Mouse (Mus musculus) liver, embryonic 12.5 days (tissue): ENCODE results near the gene Ugt1a8. TPM values are rescaled to one million over a fixed set of nuclear protein-coding genes. Genes with fewer than 3 reads are reported as not detected.

Experiments
- ATAC-seq: fragments of 200-750 bp; cut with Nextera tagmentation; 2 replicates; pipeline ENCODE4 v1.8.0; 2017; ENCODE audit warnings: moderate number of reproducible peaks, mild to moderate bottlenecking, moderate library complexity
- H3K27ac ChIP-seq: fragments of 300-500 bp; sonication (generic); 2 replicates; pipeline ENCODE4 v1.5.1; 2016; ENCODE audit warnings: mild to moderate bottlenecking
- H3K27me3 ChIP-seq: fragments of 300-500 bp; sonication (generic); replicated peaks from 2 replicates; pipeline ENCODE4 v1.6.1; 2016; ENCODE audit warnings: mild to moderate bottlenecking, moderate library complexity
- H3K36me3 ChIP-seq: fragments of 300-500 bp; sonication (generic); 2 replicates; pipeline ENCODE4 v1.6.1; 2016; ENCODE audit warnings: mild to moderate bottlenecking, moderate library complexity
- H3K4me1 ChIP-seq: fragments of 300-500 bp; sonication (generic); 2 replicates; pipeline ENCODE4 v1.6.1; 2016
- H3K4me2 ChIP-seq: fragments of 300-500 bp; sonication (generic); 2 replicates; pipeline ENCODE4 v1.6.1; 2016; ENCODE audit warnings: mild to moderate bottlenecking, moderate library complexity
- H3K4me3 ChIP-seq: fragments of 300-500 bp; sonication (generic); 2 replicates; pipeline ENCODE4 v1.5.1; 2016; ENCODE audit warnings: mild to moderate bottlenecking, moderate library complexity
- H3K9ac ChIP-seq: fragments of 300-500 bp; sonication (generic); 2 replicates; pipeline ENCODE4 v1.6.1; 2016; ENCODE audit warnings: mild to moderate bottlenecking, moderate library complexity
- H3K9me3 ChIP-seq: fragments of 300-500 bp; sonication (generic); replicated peaks from 2 replicates; pipeline ENCODE4 v1.6.1; 2016; ENCODE audit warnings: mild to moderate bottlenecking, moderate library complexity
- WGBS: fragments of 180-500 bp; shearing (Covaris S2); methylation state at CpG from one replicate; pipeline ENCODE4 v1.1.7; 2016; ENCODE audit not compliant: insufficient replicate concordance; 5-methylcytosine and 5-hydroxymethylcytosine counted together
- polyA plus RNA-seq: library from polyadenylated mRNA; unstranded; fragments of >200 nt; fragmentation: Nextera tagmentation; extraction: Ambion mirVana; gene quantifications from 2 replicates; pipeline ENCODE4 v1.2.1, GENCODE M21; 2016

Gene Ugt1a8
- polyA plus RNA-seq, 1 experiment from 2014 or later = not detected

GRCm38 (mm10) chr1:88261706-88262105 is 174.1 kb downstream of the Ugt1a8 start:
- H3K9me3 ChIP-seq = no peaks in the 10 kb centered on the region; the same call in 1 of the 2 replicates
- H3K4me1 ChIP-seq = peaks cover 39% of the 10 kb centered on the region
- peaks cover 71% of the 10 kb centered on the region for H3K36me3 ChIP-seq
- H3K4me3 ChIP-seq = no peak overlapping the region
- 72% methylated on average over 7 of the region's 7 CpGs for WGBS
- no peak overlapping the region for H3K4me2 ChIP-seq
- no peaks in the 10 kb centered on the region for H3K27me3 ChIP-seq
- peak; percentile 1 for ATAC-seq
- H3K9ac ChIP-seq = no peak overlapping the region
- 0 out of 2 replicates have a peak overlapping the region, but pooled peaks have one; percentile 0 for H3K27ac ChIP-seq

- Histone ChIP-seq H3K4me2 (no peak overlapping the region), H3K4me3 (no peak overlapping the region), H3K27ac (no peak overlapping the region), H3K36me3 (peaks cover 76% of the 10 kb centered on the region), H3K27me3 (no peaks in the 10 kb centered on the region), H3K9me3 (no peaks in the 10 kb centered on the region), H3K4me1 (peaks cover 39% of the 10 kb centered on the region), H3K9ac (no peak overlapping the region)
- 83% methylated on average over 4 of the region's 4 CpGs for WGBS
- ATAC-seq = no peak
Observed at GRCm38 (mm10) chr1:88262255-88262654, 174.6 kb downstream of the Ugt1a8 start.

GRCm38 (mm10) chr1:88262961-88263360 is 175.3 kb downstream of the Ugt1a8 start:
- WGBS = 67% methylated on average over 6 of the region's 6 CpGs
- Histone ChIP-seq H3K4me2 (no peak overlapping the region), H3K36me3 (peaks cover 83% of the 10 kb centered on the region), H3K9me3 (no peaks in the 10 kb centered on the region), H3K4me1 (peaks cover 39% of the 10 kb centered on the region), H3K9ac (no peak overlapping the region), H3K4me3 (no peak overlapping the region), H3K27me3 (no peaks in the 10 kb centered on the region), H3K27ac (no peak overlapping the region)
- ATAC-seq = no peak

- Histone ChIP-seq H3K27me3 (no peaks in the 10 kb centered on the region), H3K4me2 (no peak overlapping the region), H3K9me3 (no peaks in the 10 kb centered on the region), H3K4me1 (peaks cover 39% of the 10 kb centered on the region), H3K27ac (no peak overlapping the region), H3K9ac (no peak overlapping the region), H3K36me3 (peaks cover 91% of the 10 kb centered on the region), H3K4me3 (no peak overlapping the region)
- WGBS = 84% methylated on average over 5 of the region's 5 CpGs
- ATAC-seq = no peak
Observed at GRCm38 (mm10) chr1:88263778-88264177, 176.2 kb downstream of the Ugt1a8 start.

- Histone ChIP-seq H3K4me2 (no peak overlapping the region), H3K4me3 (no peak overlapping the region), H3K4me1 (peaks cover 36% of the 10 kb centered on the region), H3K9ac (no peak overlapping the region), H3K27ac (no peak overlapping the region), H3K27me3 (no peaks in the 10 kb centered on the region), H3K9me3 (no peaks in the 10 kb centered on the region), H3K36me3 (peaks cover 97% of the 10 kb centered on the region)
- ATAC-seq = no peak
- 84% methylated on average over 7 of the region's 7 CpGs for WGBS
Observed at GRCm38 (mm10) chr1:88264237-88264868, 176.7 kb downstream of the Ugt1a8 start.

- Histone ChIP-seq H3K27me3 (no peaks in the 10 kb centered on the region), H3K27ac (no peak overlapping the region), H3K36me3 (peaks cover 100% of the 10 kb centered on the region), H3K4me2 (no peak overlapping the region), H3K4me3 (no peak overlapping the region), H3K4me1 (peaks cover 31% of the 10 kb centered on the region), H3K9ac (no peak overlapping the region), H3K9me3 (no peaks in the 10 kb centered on the region)
- WGBS = 74% methylated on average over 4 of the region's 4 CpGs
- no peak for ATAC-seq
Observed at GRCm38 (mm10) chr1:88264869-88265240, 177.2 kb downstream of the Ugt1a8 start.

- Histone ChIP-seq H3K27ac (no peak overlapping the region), H3K9me3 (no peaks in the 10 kb centered on the region), H3K27me3 (no peaks in the 10 kb centered on the region), H3K4me1 (peaks cover 18% of the 10 kb centered on the region), H3K36me3 (peaks cover 96% of the 10 kb centered on the region), H3K4me2 (no peak overlapping the region), H3K9ac (no peak overlapping the region), H3K4me3 (no peak overlapping the region)
- WGBS = 82% methylated on average over 13 of the region's 13 CpGs
- ATAC-seq = no peak
Observed at GRCm38 (mm10) chr1:88266123-88266522, 178.5 kb downstream of the Ugt1a8 start.

GRCm38 (mm10) chr1:88267489-88267888 is 179.9 kb downstream of the Ugt1a8 start:
- 90% methylated on average over 6 of the region's 6 CpGs for WGBS
- H3K9me3 ChIP-seq = no peaks in the 10 kb centered on the region
- H3K36me3 ChIP-seq = peaks cover 96% of the 10 kb centered on the region
- no peaks in the 10 kb centered on the region for H3K27me3 ChIP-seq
- no peak overlapping the region for H3K4me2 ChIP-seq
- no peak for ATAC-seq
- no peak overlapping the region for H3K27ac ChIP-seq
- no peak overlapping the region for H3K4me3 ChIP-seq
- no peak overlapping the region for H3K9ac ChIP-seq
- H3K4me1 ChIP-seq = peaks cover 5% of the 10 kb centered on the region

GRCm38 (mm10) chr1:88268070-88268469 is 180.5 kb downstream of the Ugt1a8 start:
- Histone ChIP-seq H3K4me1 (no peaks in the 10 kb centered on the region), H3K9ac (no peak overlapping the region), H3K9me3 (no peaks in the 10 kb centered on the region), H3K36me3 (peaks cover 96% of the 10 kb centered on the region), H3K27me3 (no peaks in the 10 kb centered on the region), H3K4me2 (no peak overlapping the region), H3K27ac (no peak overlapping the region), H3K4me3 (no peak overlapping the region)
- 80% methylated on average over 6 of the region's 6 CpGs for WGBS
- ATAC-seq = no peak

Other genes starting within 250 kb of the Ugt1a8 start
- gene Dgkd, start 234.5 kb upstream of the Ugt1a8 start, polyA plus RNA-seq = 19.9 and 20.4 TPM in 2 replicates
- gene Usp40, start 79.3 kb upstream of the Ugt1a8 start, polyA plus RNA-seq = 13.3 and 13.4 TPM in 2 replicates
- gene Ugt1a10, start 32.4 kb upstream of the Ugt1a8 start, polyA plus RNA-seq = not detected in 2 replicates
- gene Ugt1a9, start 17.0 kb upstream of the Ugt1a8 start, polyA plus RNA-seq = 0.10 and 0.14 TPM in 2 replicates
- 1.1 and 1.2 TPM in 2 replicates for gene Ugt1a7c, start 7.2 kb downstream of the Ugt1a8 start, polyA plus RNA-seq
- gene Ugt1a6b, start 15.4 kb downstream of the Ugt1a8 start, polyA plus RNA-seq = 0.42 and 0.67 TPM in 2 replicates
- 1.3 and 2.1 TPM in 2 replicates for gene Ugt1a6a, start 47.0 kb downstream of the Ugt1a8 start, polyA plus RNA-seq
- gene Ugt1a5, start 78.2 kb downstream of the Ugt1a8 start, polyA plus RNA-seq = not detected in 2 replicates
- not detected in 2 replicates for gene Ugt1a2, start 112.8 kb downstream of the Ugt1a8 start, polyA plus RNA-seq
- gene Dnajb3, start 118.0 kb downstream of the Ugt1a8 start, polyA plus RNA-seq = 11.9 and 13.8 TPM in 2 replicates
- gene Ugt1a1, start 124.1 kb downstream of the Ugt1a8 start, polyA plus RNA-seq = not detected in 2 replicates
- 0.46 and 0.61 TPM in 2 replicates for gene Mroh2a, start 139.2 kb downstream of the Ugt1a8 start, polyA plus RNA-seq
- gene Hjurp, start 189.8 kb downstream of the Ugt1a8 start, polyA plus RNA-seq = 104 and 106 TPM in 2 replicates
- not detected in 2 replicates for gene Trpm8, start 189.8 kb downstream of the Ugt1a8 start, polyA plus RNA-seq